Mouse (Mus musculus): Measurements from ENCODE around the gene Slco2b1.

GRCm38 (mm10) chr7:99661571-99662230 is 49.4 kb downstream of the Slco2b1 start:
- TF ChIP-seq CTCF (IDR thresholded peaks at IDR 0.05) (no peak), EP300 (IDR thresholded peaks at IDR 0.05) (no peak)

All from lung, postnatal 0 days (tissue).